Mouse (Mus musculus) gastrocnemius, postnatal 25 days (tissue): ENCODE measurements at regions not wholly inside any gene's neighbourhood (a gene's known extent, or its start where the extent isn't known, plus 50 kb on each side); places are given as distances from the start of the nearest gene placed in this dataset.
A peak's percentile ranks its signal among the peaks of the same experiment; 100 is the strongest.

Experiments
- DNase-seq: peaks from one replicate; pipeline ENCODE4 v3.0.0; 2022

- no peak for DNase-seq
These were observed 166.2 kb upstream of the Nampt start for GRCm38 (mm10) chr12:32653096-32653495.

- no peak for DNase-seq
These were observed 163.2 kb upstream of the Nampt start for GRCm38 (mm10) chr12:32656194-32656593.

- peak; percentile 38 for DNase-seq
These were observed 157.4 kb upstream of the Nampt start for GRCm38 (mm10) chr12:32661782-32662413.

GRCm38 (mm10) chr12:32666040-32666439 lies 153.3 kb upstream of the Nampt start:
- DNase-seq, result no peak

- DNase-seq, result peak; percentile 59
These were observed 141.4 kb upstream of the Nampt start for GRCm38 (mm10) chr12:32677908-32678307.

- DNase-seq, result peak; percentile 37
These were observed 140.6 kb upstream of the Nampt start for GRCm38 (mm10) chr12:32678756-32679155.

GRCm38 (mm10) chr12:32681910-32682309 lies 137.4 kb upstream of the Nampt start:
- no peak for DNase-seq

- DNase-seq, result no peak
These were observed 136.0 kb upstream of the Nampt start for GRCm38 (mm10) chr12:32683375-32683774.

- no peak for DNase-seq
These were observed 133.5 kb upstream of the Nampt start for GRCm38 (mm10) chr12:32685788-32686385.

- no peak for DNase-seq
These were observed 130.0 kb upstream of the Nampt start for GRCm38 (mm10) chr12:32689361-32689760.

- no peak for DNase-seq
These were observed 129.2 kb upstream of the Nampt start for GRCm38 (mm10) chr12:32690096-32690495.

- no peak for DNase-seq
These were observed 127.1 kb upstream of the Nampt start for GRCm38 (mm10) chr12:32692081-32692819.

GRCm38 (mm10) chr12:32692962-32693361 lies 126.4 kb upstream of the Nampt start:
- no peak for DNase-seq

- no peak for DNase-seq
These were observed 125.7 kb upstream of the Nampt start for GRCm38 (mm10) chr12:32693678-32694077.

- no peak for DNase-seq
These were observed 122.5 kb upstream of the Nampt start for GRCm38 (mm10) chr12:32696832-32697231.

- no peak for DNase-seq
These were observed 110.2 kb upstream of the Nampt start for GRCm38 (mm10) chr12:32709188-32709587.

- DNase-seq, result peak; percentile 68
These were observed 102.0 kb upstream of the Nampt start for GRCm38 (mm10) chr12:32717129-32717921.

- no peak for DNase-seq
These were observed 100.1 kb upstream of the Nampt start for GRCm38 (mm10) chr12:32719203-32719602.

GRCm38 (mm10) chr12:32724451-32725188 lies 94.7 kb upstream of the Nampt start:
- DNase-seq, result no peak

- DNase-seq, result no peak
These were observed 91.8 kb upstream of the Nampt start for GRCm38 (mm10) chr12:32727539-32727938.

- DNase-seq, result no peak
These were observed 90.9 kb upstream of the Nampt start for GRCm38 (mm10) chr12:32728425-32728824.

- no peak for DNase-seq
These were observed 84.1 kb upstream of the Nampt start for GRCm38 (mm10) chr12:32735224-32735623.
